Mouse (Mus musculus) ovary, postnatal 14 days (tissue): ENCODE measurements around the gene Tmem141.

Experiments used
- DNase-seq: peaks from one replicate; pipeline ENCODE4 v3.0.0; 2022; ENCODE audit warnings: low spot score

Tmem141 gene

DNA sequence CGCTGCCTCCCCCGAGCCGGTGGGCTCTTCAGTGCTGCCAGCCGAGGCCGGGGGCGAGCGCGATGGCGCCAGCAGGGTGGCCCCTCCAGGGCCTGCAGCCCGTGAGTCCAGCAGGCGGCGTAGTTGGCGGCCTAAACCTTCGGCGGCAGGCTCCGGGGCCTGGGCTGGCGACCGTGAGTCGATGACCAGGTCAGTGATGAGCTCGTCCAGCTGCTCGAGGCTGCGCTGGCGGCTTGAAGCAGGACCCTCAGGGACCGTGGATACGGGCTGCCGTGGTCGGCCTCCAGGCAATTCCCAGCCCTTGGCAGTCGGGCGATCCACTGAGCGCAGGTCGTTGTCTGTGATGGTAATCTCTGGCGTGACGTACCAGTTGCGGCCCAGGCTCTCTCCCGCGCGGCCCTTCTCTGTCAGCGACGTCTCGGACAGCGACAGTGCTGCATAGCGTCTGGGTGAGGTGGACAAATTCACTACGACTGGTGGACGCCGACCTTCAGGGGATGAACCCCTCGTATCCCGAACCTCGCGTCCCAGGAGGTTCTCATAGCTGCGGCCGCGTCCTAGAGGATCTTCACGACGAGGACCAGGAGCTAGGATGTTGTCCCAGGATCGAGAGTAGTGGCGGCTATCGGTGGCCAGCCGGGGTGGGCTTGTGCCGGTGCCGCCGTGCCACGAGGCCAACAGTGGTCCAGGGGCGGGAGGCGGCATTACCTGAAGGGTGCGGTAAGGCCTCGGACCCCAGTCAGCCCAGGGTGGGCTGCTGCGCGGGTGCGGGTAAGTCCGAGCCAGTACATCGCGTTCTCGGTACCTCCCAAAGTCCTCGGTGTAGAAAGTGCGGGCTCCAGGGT lies 43.6 kb downstream of the Tmem141 start:
- no peak for DNase-seq

DNA sequence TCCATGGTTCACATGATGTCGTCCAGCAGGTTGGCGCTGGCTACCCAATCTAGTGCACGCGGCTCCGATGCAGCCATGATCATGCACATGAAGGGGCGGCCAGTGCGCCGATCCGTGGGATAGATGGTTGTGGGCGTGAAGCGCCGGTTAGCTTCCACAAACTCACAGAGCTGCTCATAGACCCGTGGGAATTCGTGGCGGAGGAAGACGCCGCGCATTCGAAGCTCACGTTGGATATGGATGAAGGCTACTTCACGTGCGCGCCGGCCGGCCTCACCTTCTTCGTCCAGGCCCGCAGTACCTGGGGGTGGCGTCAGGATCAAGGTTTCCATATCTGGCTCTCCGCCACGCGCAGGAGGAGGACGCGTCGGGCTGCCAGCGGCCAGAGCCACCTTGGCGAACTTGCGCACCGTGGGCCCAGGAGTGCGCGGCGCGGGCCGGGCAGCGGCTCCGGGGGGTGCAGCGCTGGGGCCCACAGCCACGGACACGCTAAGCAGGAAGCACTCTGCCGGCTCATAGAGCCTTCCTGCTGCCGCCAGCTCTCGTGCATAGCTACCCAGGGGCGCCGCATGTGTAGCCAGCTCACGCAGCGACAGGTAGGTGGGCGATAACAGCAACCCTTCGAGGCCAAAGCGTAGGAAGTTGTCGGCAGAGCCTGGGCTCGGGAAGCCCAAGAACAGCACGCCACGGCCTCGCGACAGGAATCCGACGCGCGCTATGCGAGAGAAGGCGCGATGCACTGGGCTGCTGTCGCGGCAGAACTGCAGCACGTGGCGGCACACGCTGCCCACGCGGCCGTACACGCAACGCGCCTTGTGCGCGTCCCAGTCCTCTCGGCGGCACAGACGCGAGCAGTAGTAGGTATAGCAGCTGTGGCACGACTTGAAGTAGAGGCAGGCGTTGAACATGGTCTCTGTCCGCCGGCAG lies 44.6 kb downstream of the Tmem141 start:
- no peak for DNase-seq

DNA sequence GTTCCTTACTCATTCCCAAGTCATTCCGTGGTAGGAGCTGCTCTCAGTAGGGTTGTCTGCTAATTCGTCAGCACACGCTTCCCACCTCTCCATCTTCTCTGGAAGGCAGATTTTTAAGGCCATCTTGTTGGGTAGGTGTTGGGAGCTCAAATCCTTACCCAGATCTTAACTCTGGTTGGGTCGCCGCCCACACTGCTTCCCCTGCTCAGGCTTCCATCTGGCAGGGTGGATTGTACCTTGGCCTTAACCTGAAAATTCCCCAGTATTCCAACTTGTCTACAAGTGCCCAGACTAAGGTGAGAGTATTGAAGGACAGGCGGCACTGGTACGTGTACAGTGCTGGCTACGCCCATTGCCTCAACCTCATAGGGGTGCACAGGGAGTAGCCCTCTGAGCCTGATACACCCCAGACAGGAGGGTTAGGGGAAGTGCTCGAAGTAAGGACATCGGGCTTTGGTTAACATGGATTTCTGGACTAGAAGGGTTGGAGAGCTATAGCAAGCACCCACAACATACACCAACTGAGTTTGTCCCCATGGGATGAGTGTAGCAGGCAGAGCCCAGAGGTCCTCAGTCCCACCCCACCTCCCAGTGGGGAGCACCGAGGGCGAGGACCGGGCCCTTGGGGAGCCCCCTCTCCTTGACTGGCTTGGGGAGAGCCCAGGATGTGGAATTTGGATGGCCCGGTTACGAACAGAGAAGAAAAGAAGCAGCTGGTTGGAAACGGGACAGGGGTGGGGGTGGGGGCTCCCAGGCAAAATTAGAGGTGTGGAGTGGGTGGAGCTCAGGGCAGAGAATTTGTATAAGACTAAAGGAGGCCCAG lies 45.6 kb downstream of the Tmem141 start:
- DNase-seq: no peak

DNA sequence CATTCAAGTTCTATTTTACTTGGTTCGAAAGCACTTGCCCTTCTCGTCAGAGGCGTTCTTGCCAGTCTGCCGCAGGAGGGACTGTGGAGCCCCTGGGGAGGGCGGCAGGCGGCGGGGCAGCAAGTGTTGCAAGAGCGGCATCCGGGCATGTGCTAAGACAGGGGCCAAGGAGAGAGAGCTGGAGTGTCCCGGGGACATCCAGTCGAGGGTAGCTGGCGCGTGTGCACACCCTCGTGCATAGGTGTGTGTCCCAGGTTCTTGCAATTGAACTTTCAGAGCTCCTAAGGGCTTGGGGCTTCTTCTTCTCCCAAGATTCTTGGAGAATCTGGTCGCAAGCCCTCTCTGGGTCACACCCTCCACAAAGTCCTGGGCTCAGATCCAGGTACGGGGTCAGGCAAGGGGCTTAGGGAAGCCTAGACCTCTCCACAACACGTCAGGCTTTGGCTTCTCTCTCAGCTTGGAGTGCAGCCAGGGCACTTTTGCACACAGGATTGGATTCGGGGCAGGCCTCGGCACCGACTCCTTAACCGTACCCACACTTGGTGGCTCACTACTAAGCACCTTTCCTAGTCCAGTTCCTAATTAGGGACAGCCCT lies 46.3 kb downstream of the Tmem141 start:
- no peak for DNase-seq

DNA sequence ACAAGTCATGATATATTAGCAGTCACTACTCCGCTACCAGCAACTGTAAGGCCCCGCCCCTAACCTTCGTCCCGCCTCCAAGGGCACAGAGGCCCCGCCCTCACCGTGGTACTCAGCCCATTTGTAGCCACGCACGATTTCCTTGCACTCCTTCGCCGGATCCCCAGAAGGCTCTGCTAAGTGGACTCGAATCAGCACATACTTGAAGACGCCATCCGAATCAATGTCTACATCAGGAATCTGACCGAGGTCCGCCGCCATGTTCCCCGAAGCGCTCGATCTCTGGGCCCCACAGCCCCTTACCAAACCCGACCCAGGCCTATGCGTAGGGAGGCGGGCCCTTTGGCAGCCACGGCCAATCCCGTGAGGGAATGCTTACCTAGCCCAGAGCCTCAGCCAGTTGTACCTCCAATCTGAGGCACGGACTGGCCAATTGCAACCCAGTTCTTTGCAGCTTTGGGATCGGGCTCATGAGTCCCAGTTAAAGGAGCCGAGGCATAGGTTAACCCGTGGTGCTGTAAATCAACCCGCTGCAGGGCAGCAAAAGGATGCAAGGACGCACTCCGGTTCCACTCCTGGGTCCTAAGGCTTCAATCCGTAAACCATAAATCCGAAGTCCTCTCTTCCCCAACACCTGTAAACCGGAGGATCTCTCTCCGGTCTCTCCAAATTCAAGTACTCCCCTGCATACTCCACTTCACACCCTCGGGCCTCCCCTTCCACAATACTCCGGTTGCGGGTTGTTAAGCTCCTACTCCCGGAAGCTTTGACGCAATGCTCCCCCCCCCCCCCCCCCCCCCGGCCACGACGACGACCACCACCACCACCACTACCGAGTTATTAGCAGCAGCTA lies 47.0 kb downstream of the Tmem141 start, which contains the start of the genes Mamdc4 and Phpt1:
TSS of gene Mamdc4 (minus strand) at position 267 of the 853 bp plus-strand sequence.
TSS of gene Phpt1 (minus strand) at position 646 of the 853 bp plus-strand sequence.
- peak; percentile 90 for DNase-seq

DNA sequence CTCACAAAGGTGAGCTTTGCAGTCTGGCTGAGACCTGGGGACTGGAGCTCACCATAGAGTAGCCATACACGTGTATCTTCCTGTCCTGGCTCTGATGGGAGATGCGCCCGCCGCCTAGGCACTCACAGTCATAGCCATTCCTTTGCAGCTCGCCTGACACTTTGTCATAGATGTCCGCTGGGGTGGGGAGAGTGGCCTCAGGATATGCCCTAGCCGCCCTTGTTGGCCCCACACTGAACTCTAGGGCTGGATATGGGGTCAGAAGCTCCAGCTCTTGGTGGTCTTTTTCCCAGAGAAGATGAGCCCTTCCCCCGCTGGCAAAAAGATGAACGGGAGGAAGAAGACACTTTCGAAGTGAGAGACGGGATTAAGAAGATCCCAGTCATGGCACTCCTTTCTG lies 47.7 kb downstream of the Tmem141 start:
- DNase-seq: no peak

DNA sequence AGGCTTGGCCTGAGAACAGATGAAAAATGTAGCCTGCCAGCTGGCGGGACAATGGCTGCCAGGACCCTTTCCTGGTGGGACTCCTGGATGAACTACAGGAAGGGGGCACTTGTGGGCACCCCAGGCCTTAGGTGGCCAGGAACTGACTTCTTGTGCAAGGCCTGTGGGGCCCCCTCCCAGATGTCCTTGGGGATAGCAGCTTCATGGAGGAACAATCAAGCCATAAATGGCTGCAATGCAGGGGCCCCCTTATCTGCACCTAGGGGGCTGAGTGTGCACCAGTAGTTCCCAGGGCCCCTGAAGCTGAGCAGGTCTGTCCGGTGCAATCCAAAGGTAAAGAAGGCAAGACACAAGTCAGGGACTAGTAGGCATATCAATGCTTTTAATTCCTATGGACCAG lies 48.7 kb downstream of the Tmem141 start:
- DNase-seq: no peak

DNA sequence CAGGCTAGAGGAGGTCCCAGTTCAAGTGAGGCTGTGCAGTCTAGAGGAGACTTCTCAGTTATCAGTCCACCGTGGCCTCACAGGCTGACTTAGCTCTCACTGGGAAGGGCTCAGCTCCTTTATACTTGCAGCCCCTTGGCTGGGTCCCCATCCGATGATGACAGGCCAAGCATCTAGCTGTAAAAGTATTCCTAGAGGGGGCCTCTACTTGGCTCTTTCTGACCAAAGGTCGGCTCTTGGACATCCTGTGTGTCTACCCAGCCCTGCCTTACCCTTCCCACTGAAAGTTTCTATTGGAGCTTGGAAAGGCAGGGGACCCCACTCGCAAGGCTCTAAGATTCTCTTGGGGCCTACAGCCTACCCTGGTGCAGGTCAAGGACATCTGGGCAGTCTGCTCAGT lies 50.6 kb downstream of the Tmem141 start:
- no peak for DNase-seq
